7 mouse cellular contexts compared by ENCODE assay signal in the genomic region with DNA sequence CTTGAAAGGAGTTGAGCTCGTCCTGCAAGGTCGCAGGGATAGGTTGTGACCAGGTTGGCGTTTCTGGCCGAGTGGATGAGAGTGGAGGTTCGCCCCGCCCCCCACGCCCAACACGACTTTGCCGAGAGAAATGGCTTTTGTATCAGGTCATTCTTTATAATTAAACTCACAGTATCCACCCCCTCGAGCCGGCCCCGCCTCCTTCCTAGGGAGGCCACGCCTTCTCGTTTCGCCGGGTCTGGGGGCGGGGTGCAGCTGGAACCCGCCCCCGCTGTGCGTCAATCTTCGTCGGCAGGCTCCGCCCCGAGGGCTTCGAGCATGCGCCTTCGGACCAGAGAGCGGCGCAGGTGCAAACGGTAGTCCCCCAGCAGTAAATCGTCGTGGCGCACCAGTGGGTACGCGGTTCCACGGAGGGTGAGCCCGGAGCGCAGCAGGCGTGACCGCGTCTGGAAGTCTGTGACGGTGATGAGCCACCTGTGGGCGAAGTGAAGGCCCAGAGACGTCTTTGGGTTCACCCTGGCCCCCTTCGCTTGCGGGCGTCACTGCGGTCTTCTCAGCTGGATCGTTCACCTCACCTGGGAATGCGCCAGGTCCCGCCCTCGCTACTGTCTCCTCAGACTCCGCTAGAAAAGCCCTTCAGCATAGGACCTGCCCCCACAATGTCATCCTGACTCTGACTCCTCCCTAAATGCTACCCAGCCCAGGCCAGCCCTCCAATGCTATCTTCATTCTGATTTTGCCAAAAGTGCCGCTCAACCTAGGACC. TPM values are rescaled to one million over a fixed set of nuclear protein-coding genes. Genes with fewer than 3 reads are reported as not detected.
DNase-seq lines count a peak whose midpoint lies in the region; ATAC-seq and TF ChIP-seq lines count a peak whose summit lies in the region.

No protein-coding gene starts in this region.

- H3K27me3 ChIP-seq in embryonic facial prominence, embryonic 12.5 days, result peaks cover 86% of the 10 kb centered on the region
- peaks cover 89% of the 10 kb centered on the region for H3K27me3 ChIP-seq in limb, embryonic 13.5 days
- peaks cover 10% of the 10 kb centered on the region; the same call in 1 of the 2 replicates for H3K27me3 ChIP-seq in midbrain, embryonic 15.5 days (replicated peaks)
- peaks cover 17% of the 10 kb centered on the region for H3K27me3 ChIP-seq in spleen, adult 2 months (ENCODE audit: control insufficient read depth, insufficient read depth, low read length)

- TF ChIP-seq POLR2A in spleen, adult 2 months (IDR thresholded peaks at IDR 0.05; ENCODE audit: low read depth, low read length), result peak; percentile 42; the same call in 1 of the 2 replicates

- peak overlapping the region; percentile 39 for H3K4me3 ChIP-seq in embryonic facial prominence, embryonic 12.5 days
- peak overlapping the region; percentile 46 for H3K4me3 ChIP-seq in limb, embryonic 13.5 days
- H3K4me3 ChIP-seq in midbrain, embryonic 15.5 days, result peak overlapping the region; percentile 52
- H3K4me3 ChIP-seq in spleen, adult 2 months (ENCODE audit: extremely low read depth, insufficient read depth, insufficient read length), result peak overlapping the region; percentile 58

- H3K27ac ChIP-seq in embryonic facial prominence, embryonic 12.5 days, result no peak overlapping the region
- no peak overlapping the region for H3K27ac ChIP-seq in limb, embryonic 13.5 days
- H3K27ac ChIP-seq in midbrain, embryonic 15.5 days, result peak overlapping the region; percentile 95
- 0 out of 2 replicates have a peak overlapping the region, but pooled peaks have one; percentile 10 for H3K27ac ChIP-seq in spleen, adult 2 months (ENCODE audit: insufficient read depth, low read length)

- H3K4me1 ChIP-seq in embryonic facial prominence, embryonic 12.5 days, result peaks cover 27% of the 10 kb centered on the region
- H3K4me1 ChIP-seq in limb, embryonic 13.5 days, result peaks cover 32% of the 10 kb centered on the region
- peaks cover 37% of the 10 kb centered on the region for H3K4me1 ChIP-seq in midbrain, embryonic 15.5 days
- H3K4me1 ChIP-seq in spleen, adult 2 months (ENCODE audit: control insufficient read depth, insufficient read depth, insufficient read length), result peaks cover 9% of the 10 kb centered on the region

- H3K9ac ChIP-seq in embryonic facial prominence, embryonic 12.5 days, result 0 out of 2 replicates have a peak overlapping the region, but pooled peaks have one; percentile 12
- H3K9ac ChIP-seq in limb, embryonic 13.5 days, result peak overlapping the region; percentile 48
- peak overlapping the region; percentile 75 for H3K9ac ChIP-seq in midbrain, embryonic 15.5 days

- peak; percentile 68 for ATAC-seq in embryonic facial prominence, embryonic 12.5 days (ENCODE audit: insufficient number of reproducible peaks, insufficient read depth, low FRiP score, low TSS enrichment)
- ATAC-seq in limb, embryonic 13.5 days (ENCODE audit: low FRiP score, low read depth), result peak; percentile 60
- ATAC-seq in midbrain, embryonic 15.5 days (replicated peaks), result peak; percentile 84

- no peaks in the 10 kb centered on the region for H3K9me3 ChIP-seq in embryonic facial prominence, embryonic 12.5 days
- no peaks in the 10 kb centered on the region for H3K9me3 ChIP-seq in limb, embryonic 13.5 days
- H3K9me3 ChIP-seq in midbrain, embryonic 15.5 days, result no peaks in the 10 kb centered on the region

- no peaks in the 10 kb centered on the region for H3K36me3 ChIP-seq in embryonic facial prominence, embryonic 12.5 days
- no peaks in the 10 kb centered on the region for H3K36me3 ChIP-seq in limb, embryonic 13.5 days
- peaks cover 4% of the 10 kb centered on the region; the same call in 1 of the 2 replicates for H3K36me3 ChIP-seq in midbrain, embryonic 15.5 days (replicated peaks)
- no peaks in the 10 kb centered on the region for H3K36me3 ChIP-seq in spleen, adult 2 months (ENCODE audit: control insufficient read depth, insufficient read depth, low read length)

- peak overlapping the region; percentile 77 for H3K4me2 ChIP-seq in embryonic facial prominence, embryonic 12.5 days (replicated peaks)
- H3K4me2 ChIP-seq in limb, embryonic 13.5 days (replicated peaks), result peak overlapping the region; percentile 79
- H3K4me2 ChIP-seq in midbrain, embryonic 15.5 days, result peak overlapping the region; percentile 97

- WGBS in embryonic facial prominence, embryonic 12.5 days, result under 1% methylated on average over 53 of the region's 54 CpGs
- WGBS in limb, embryonic 13.5 days, result under 1% methylated on average over 54 of the region's 54 CpGs
- 1% methylated on average over 54 of the region's 54 CpGs for WGBS in midbrain, embryonic 15.5 days
- WGBS in spleen, adult 2 months, result under 1% methylated on average over 54 of the region's 54 CpGs

- no peak for TF ChIP-seq CTCF in spleen, adult 2 months (IDR thresholded peaks at IDR 0.05; ENCODE audit: extremely low read depth, insufficient read depth, insufficient read length, insufficient replicate concordance)

- peak; percentile 81 to 82 for DNase-seq in adrenal gland, postnatal 4 days (ENCODE audit: low spot score in 2 of 2)
- peak; percentile 86 for DNase-seq in heart, adult 8-10 months (ENCODE audit: low spot score)
- DNase-seq in kidney, adult 9 months, result peak; percentile 96
- DNase-seq in spleen, adult 2 months (ENCODE audit: low read depth in 1 of 2, low spot score in 2 of 2), result peak; percentile 77 to 91

RNA-seq across cellular contexts. Expression of a gene that starts 23.8 kb away (rescaled TPM):
- total RNA-seq in adrenal gland, postnatal 4 days (2021), result 1 to 10 TPM; 3.6 to 4.4 TPM
- polyA plus RNA-seq in embryonic facial prominence, embryonic 12.5 days (2016; fragmentation: Nextera tagmentation; extraction: Ambion mirVana), result 2.9 and 3.3 TPM in 2 replicates
- total RNA-seq in heart, adult 8-10 months (2022), result 1 to 10 TPM; 2.4 to 3.7 (median 3.1) TPM
- polyA plus RNA-seq in limb, embryonic 13.5 days (2015; fragmentation: Nextera tagmentation; extraction: Ambion mirVana), result 3.5 and 4.0 TPM in 2 replicates
- 56.3 and 57.2 TPM in 2 replicates for polyA plus RNA-seq in midbrain, embryonic 15.5 days (2015; fragmentation: Nextera tagmentation; extraction: Ambion mirVana)
- 1.2 and 2.5 TPM in 2 replicates for polyA plus RNA-seq in spleen, adult 2 months (2012; rRNA removed)

RNA-seq across cellular contexts. Expression of a gene that starts 25.5 kb away (rescaled TPM):
- total RNA-seq in adrenal gland, postnatal 4 days (2021), result 1 to 10 TPM; 1.0 to 2.0 TPM
- polyA plus RNA-seq in embryonic facial prominence, embryonic 12.5 days (2016; fragmentation: Nextera tagmentation; extraction: Ambion mirVana), result 0.86 and 1.1 TPM in 2 replicates
- total RNA-seq in heart, adult 8-10 months (2022), result under 1 TPM in 1 of 4 experiments, not detected in 3; 0.46 TPM
- polyA plus RNA-seq in limb, embryonic 13.5 days (2015; fragmentation: Nextera tagmentation; extraction: Ambion mirVana), result 1.1 TPM in 2 replicates
- polyA plus RNA-seq in midbrain, embryonic 15.5 days (2015; fragmentation: Nextera tagmentation; extraction: Ambion mirVana), result 2.1 and 2.6 TPM in 2 replicates
- polyA plus RNA-seq in spleen, adult 2 months (2012; rRNA removed), result 0.40 and 0.68 TPM in 2 replicates

RNA-seq across cellular contexts. Expression of a gene that starts 50.0 kb away (rescaled TPM):
- total RNA-seq in adrenal gland, postnatal 4 days (2021), result 10 to 100 TPM; 12.0 to 16.9 TPM
- 2.4 and 3.8 TPM in 2 replicates for polyA plus RNA-seq in embryonic facial prominence, embryonic 12.5 days (2016; fragmentation: Nextera tagmentation; extraction: Ambion mirVana)
- 1 to 10 TPM; 1.8 to 4.7 (median 3.3) TPM for total RNA-seq in heart, adult 8-10 months (2022)
- 3.1 and 3.3 TPM in 2 replicates for polyA plus RNA-seq in limb, embryonic 13.5 days (2015; fragmentation: Nextera tagmentation; extraction: Ambion mirVana)
- polyA plus RNA-seq in midbrain, embryonic 15.5 days (2015; fragmentation: Nextera tagmentation; extraction: Ambion mirVana), result 39.8 and 46.5 TPM in 2 replicates
- 4.5 and 4.8 TPM in 2 replicates for polyA plus RNA-seq in spleen, adult 2 months (2012; rRNA removed)

RNA-seq across cellular contexts. Expression of a gene that starts 53.4 kb away (rescaled TPM):
- 1 to 10 TPM; 6.0 to 7.1 TPM for total RNA-seq in adrenal gland, postnatal 4 days (2021)
- polyA plus RNA-seq in embryonic facial prominence, embryonic 12.5 days (2016; fragmentation: Nextera tagmentation; extraction: Ambion mirVana), result 1.9 and 2.3 TPM in 2 replicates
- 1 to 10 TPM in 1 of 4 experiments, under 1 TPM in 3; 0.41 to 1.2 (median 0.67) TPM for total RNA-seq in heart, adult 8-10 months (2022)
- polyA plus RNA-seq in limb, embryonic 13.5 days (2015; fragmentation: Nextera tagmentation; extraction: Ambion mirVana), result 5.6 and 6.3 TPM in 2 replicates
- polyA plus RNA-seq in midbrain, embryonic 15.5 days (2015; fragmentation: Nextera tagmentation; extraction: Ambion mirVana), result 3.6 and 3.9 TPM in 2 replicates
- 4.0 and 5.2 TPM in 2 replicates for polyA plus RNA-seq in spleen, adult 2 months (2012; rRNA removed)

Comparison
In these comparisons a context has a peak if more than half of its experiments do, and no peak if none do; other contexts are left out.
1. H3K27ac ChIP-seq: peak in midbrain, embryonic 15.5 days (single experiment) and spleen, adult 2 months (single experiment); none in embryonic facial prominence, embryonic 12.5 days (single experiment) and limb, embryonic 13.5 days (single experiment).
2. H3K9ac ChIP-seq: peak in every context shown above with its lines; median percentile 75 in midbrain, embryonic 15.5 days; 48 in limb, embryonic 13.5 days; 12 in embryonic facial prominence, embryonic 12.5 days.
3. RNA of a gene that starts 23.8 kb away (polyA plus RNA-seq): 56.3 to 57.2 TPM in midbrain, embryonic 15.5 days; 3.5 to 4.0 TPM in limb, embryonic 13.5 days, 2.9 to 3.3 TPM in embryonic facial prominence, embryonic 12.5 days and 1.2 to 2.5 TPM in spleen, adult 2 months; every median in the first group is over 10 times any median in the second.
4. Peak in every context shown above with its lines, with median percentiles within 50 percentile points of each other: DNase-seq, ATAC-seq, H3K4me2 ChIP-seq and H3K4me3 ChIP-seq.